Mouse (Mus musculus): ENCODE data around the gene Tmem266. TPM values are rescaled to one million over a fixed set of nuclear protein-coding genes. Genes with fewer than 3 reads are reported as not detected.

Tmem266 gene
- polyA plus RNA-seq, 1 experiment from 2014 or later: 0.29 TPM

DNA sequence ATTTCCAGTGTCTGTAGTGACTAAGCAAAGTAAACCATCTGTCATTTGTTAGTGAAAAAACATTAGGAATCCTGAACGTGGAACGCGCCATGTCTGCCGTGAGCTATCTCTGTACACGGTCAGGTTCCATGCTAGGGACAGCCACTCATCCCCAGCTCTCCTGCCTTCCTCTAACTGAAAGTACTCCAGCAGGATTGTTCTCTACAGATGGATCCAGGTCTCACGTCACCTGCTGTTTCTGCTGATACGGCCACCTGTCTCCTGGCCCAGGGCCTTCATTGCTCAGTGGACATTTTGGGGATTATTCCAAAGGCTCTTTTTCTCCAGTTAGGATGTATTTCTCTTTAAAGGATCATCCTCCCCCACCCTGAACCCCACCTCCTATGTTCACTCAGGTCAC lies 18.6 kb downstream of the Tmem266 start:
- ATAC-seq (replicated peaks; ENCODE audit: low FRiP score): no peak
- no peaks in the 10 kb centered on the region for H3K4me1 ChIP-seq
- no peak overlapping the region for H3K4me2 ChIP-seq
- no peak overlapping the region for H3K9ac ChIP-seq
- 90% methylated on average over 7 of the region's 7 CpGs for WGBS
- no peak overlapping the region for H3K4me3 ChIP-seq (replicated peaks)
- H3K27ac ChIP-seq: no peak overlapping the region
- peaks cover 21% of the 10 kb centered on the region for H3K27me3 ChIP-seq
- H3K36me3 ChIP-seq: no peaks in the 10 kb centered on the region
- H3K9me3 ChIP-seq (replicated peaks): no peaks in the 10 kb centered on the region

DNA sequence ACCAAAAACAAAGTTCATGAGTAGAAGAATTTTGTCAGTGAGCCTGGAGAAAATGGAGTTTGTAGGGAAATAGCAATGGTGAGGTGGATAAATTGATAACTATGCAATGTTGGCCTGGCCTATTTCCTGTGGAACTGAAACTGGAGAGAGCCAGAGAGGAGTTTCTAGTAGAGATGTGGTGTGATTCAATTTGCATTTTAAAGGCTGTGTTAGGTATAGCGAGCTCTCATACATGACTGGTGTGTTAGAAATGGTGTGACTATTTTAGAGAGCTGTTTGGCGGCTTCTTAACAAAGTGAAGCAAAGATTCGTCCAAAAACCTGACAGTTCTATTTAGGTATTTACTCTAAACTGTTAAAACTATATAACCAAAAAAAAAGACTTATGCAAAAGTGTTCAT lies 22.0 kb downstream of the Tmem266 start:
- H3K4me3 ChIP-seq (replicated peaks): no peak overlapping the region
- no peak overlapping the region for H3K4me2 ChIP-seq
- H3K4me1 ChIP-seq: no peaks in the 10 kb centered on the region
- H3K27me3 ChIP-seq: peaks cover 31% of the 10 kb centered on the region
- H3K9me3 ChIP-seq (replicated peaks): no peaks in the 10 kb centered on the region
- no peak overlapping the region for H3K27ac ChIP-seq
- no peak for ATAC-seq (replicated peaks; ENCODE audit: low FRiP score)
- 81% methylated on average over 3 of the region's 3 CpGs for WGBS
- no peaks in the 10 kb centered on the region for H3K36me3 ChIP-seq
- H3K9ac ChIP-seq: no peak overlapping the region

DNA sequence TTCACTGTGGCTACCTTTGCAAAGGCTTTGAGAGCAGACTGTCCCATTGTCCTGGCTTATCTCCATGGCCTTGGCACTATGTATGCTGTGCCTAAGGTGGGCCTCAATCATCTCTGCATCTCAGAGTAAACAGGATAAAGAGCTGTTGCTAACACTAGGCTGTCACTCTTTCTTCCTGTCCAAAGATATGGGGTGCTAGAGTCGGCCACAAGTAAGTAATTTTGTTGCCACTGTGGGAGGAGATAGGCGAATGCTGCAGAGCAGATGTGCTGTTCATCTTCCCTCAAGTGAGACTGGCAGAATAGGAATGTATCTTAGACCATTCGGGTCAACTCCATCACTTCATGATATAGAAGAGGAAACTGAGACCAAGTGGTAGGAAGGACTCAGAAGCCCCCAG lies 28.0 kb downstream of the Tmem266 start:
- Histone ChIP-seq H3K36me3 (no peaks in the 10 kb centered on the region), H3K9me3 (replicated peaks) (no peaks in the 10 kb centered on the region), H3K27ac (no peak overlapping the region), H3K27me3 (peaks cover 61% of the 10 kb centered on the region), H3K9ac (no peak overlapping the region), H3K4me3 (replicated peaks) (no peak overlapping the region), H3K4me1 (no peaks in the 10 kb centered on the region), H3K4me2 (no peak overlapping the region)
- no peak for ATAC-seq (replicated peaks; ENCODE audit: low FRiP score)
- WGBS: 80% methylated on average over 3 of the region's 3 CpGs

DNA sequence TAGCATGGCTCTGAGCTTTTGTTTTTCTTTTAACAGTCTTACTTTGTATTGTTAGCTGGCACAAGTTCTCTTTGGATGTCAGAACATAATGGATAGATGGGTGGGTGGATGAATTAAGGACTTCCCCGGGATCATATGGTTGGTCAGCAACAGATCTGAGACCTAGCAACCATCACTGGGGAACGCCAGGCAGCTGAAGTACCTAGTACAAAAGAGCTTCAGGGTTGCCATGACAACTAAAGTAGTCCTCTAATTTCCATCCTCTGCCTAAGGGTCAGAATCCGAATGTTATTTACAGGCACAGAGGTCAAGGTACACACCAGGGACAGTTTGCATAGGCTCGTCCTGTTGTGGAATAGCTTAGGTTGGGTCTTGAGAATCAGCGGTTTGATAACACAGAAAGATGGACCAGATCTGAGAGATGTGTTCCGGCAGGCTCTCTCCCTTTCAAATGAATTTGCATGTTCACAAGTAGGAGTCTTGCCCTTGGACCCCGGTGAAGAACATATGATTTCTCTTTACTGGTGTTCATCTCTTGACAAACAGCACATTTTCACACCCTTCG lies 28.6 kb downstream of the Tmem266 start:
- Histone ChIP-seq H3K9me3 (replicated peaks) (no peaks in the 10 kb centered on the region), H3K4me3 (replicated peaks) (no peak overlapping the region), H3K4me2 (no peak overlapping the region), H3K27ac (no peak overlapping the region), H3K36me3 (no peaks in the 10 kb centered on the region), H3K27me3 (peaks cover 66% of the 10 kb centered on the region), H3K4me1 (no peaks in the 10 kb centered on the region), H3K9ac (no peak overlapping the region)
- no peak for ATAC-seq (replicated peaks; ENCODE audit: low FRiP score)
- 60% methylated on average over 8 of the region's 8 CpGs for WGBS

DNA sequence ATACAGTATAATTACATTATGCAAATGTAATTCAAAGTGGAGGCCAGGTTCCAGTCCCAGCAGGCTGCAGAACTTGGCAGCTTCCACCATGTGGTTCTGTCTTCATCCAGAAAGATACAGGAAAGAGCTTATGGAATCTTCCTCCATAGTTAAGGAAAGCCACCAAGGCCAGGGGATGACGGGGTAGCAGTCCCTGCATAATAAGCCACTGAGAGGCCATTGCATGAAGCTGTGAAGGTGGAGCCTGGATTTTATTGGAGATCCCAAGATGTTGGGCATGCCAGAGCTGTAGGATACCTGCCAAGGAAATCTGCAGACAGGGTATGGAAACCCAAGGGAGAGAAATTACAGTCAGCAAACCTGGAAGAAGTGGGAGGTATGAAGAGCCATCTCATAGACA lies 30.5 kb downstream of the Tmem266 start:
- 81% methylated on average over 1 of the region's 1 CpGs for WGBS
- H3K27me3 ChIP-seq: peaks cover 75% of the 10 kb centered on the region
- ATAC-seq (replicated peaks; ENCODE audit: low FRiP score): no peak
- no peaks in the 10 kb centered on the region for H3K9me3 ChIP-seq (replicated peaks)
- H3K4me2 ChIP-seq: no peak overlapping the region
- H3K9ac ChIP-seq: no peak overlapping the region
- no peak overlapping the region for H3K4me3 ChIP-seq (replicated peaks)
- H3K36me3 ChIP-seq: no peaks in the 10 kb centered on the region
- H3K4me1 ChIP-seq: 0 out of 2 replicates have a peak, but pooled peaks cover 3% of the 10 kb centered on the region
- H3K27ac ChIP-seq: no peak overlapping the region

DNA sequence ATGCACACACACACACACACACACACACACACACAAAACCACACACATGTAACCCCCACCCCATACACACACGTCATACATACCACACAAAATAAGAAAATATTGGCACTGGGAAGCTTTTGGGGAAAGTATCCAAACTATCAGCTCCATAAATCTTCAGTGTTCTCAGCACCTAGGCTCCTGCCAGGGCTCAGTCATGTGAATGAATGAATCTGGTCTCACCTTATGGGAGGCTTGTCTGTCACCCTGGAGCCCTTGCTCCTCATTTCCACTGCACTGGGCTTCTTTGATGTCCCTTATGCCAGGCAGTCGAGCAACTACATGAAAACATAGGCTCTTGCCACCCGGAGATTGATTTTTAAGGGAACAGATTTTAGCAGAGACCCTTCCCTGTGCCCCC lies 33.7 kb downstream of the Tmem266 start:
- H3K36me3 ChIP-seq: no peaks in the 10 kb centered on the region
- no peak overlapping the region for H3K4me3 ChIP-seq (replicated peaks)
- ATAC-seq (replicated peaks; ENCODE audit: low FRiP score): no peak
- no peaks in the 10 kb centered on the region; the same call in 1 of the 2 replicates for H3K9me3 ChIP-seq (replicated peaks)
- H3K4me1 ChIP-seq: 0 out of 2 replicates have a peak, but pooled peaks cover 3% of the 10 kb centered on the region
- peaks cover 86% of the 10 kb centered on the region for H3K27me3 ChIP-seq
- no peak overlapping the region for H3K9ac ChIP-seq
- WGBS: 69% methylated on average over 3 of the region's 3 CpGs
- no peak overlapping the region for H3K4me2 ChIP-seq
- H3K27ac ChIP-seq: no peak overlapping the region

DNA sequence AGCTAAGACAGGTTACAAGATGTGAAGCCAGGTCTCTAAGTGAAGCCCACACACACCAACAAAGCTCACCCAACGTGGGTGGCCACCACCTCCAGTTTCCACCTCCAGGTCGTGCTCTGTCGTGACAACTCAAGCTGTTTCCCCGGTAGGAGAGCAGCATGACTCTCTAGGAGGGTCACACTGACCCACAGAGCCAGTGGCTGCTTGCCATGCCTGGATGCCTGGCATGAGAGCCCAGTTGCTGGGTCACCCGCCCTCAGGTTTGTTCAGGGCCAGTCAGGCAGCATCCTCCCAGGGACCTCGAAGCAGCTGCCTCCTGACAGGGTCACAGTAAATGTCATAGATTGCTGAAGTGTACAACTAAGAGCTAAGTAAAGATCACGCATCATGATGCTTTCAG lies 34.1 kb downstream of the Tmem266 start:
- H3K9ac ChIP-seq: no peak overlapping the region
- no peaks in the 10 kb centered on the region for H3K36me3 ChIP-seq
- peaks cover 86% of the 10 kb centered on the region for H3K27me3 ChIP-seq
- no peak overlapping the region for H3K4me2 ChIP-seq
- no peaks in the 10 kb centered on the region; the same call in 1 of the 2 replicates for H3K9me3 ChIP-seq (replicated peaks)
- no peak for ATAC-seq (replicated peaks; ENCODE audit: low FRiP score)
- 37% methylated on average over 7 of the region's 7 CpGs for WGBS
- H3K4me3 ChIP-seq (replicated peaks): no peak overlapping the region
- no peak overlapping the region for H3K27ac ChIP-seq
- H3K4me1 ChIP-seq: 0 out of 2 replicates have a peak, but pooled peaks cover 3% of the 10 kb centered on the region

- H3K27me3 ChIP-seq: peaks cover 85% of the 10 kb centered on the region
- H3K9ac ChIP-seq: no peak overlapping the region
- WGBS: 47% methylated on average over 5 of the region's 5 CpGs
- ATAC-seq (replicated peaks; ENCODE audit: low FRiP score): peak; percentile 43; the same call in 1 of the 2 replicates
- no peak overlapping the region for H3K27ac ChIP-seq
- H3K4me2 ChIP-seq: no peak overlapping the region
- no peak overlapping the region for H3K4me3 ChIP-seq (replicated peaks)
- no peaks in the 10 kb centered on the region; the same call in 1 of the 2 replicates for H3K9me3 ChIP-seq (replicated peaks)
- no peaks in the 10 kb centered on the region for H3K36me3 ChIP-seq
- H3K4me1 ChIP-seq: 0 out of 2 replicates have a peak, but pooled peaks cover 3% of the 10 kb centered on the region
These were observed 35.3 kb downstream of the Tmem266 start for GRCm38 (mm10) chr9:55361969-55362368.

- H3K9ac ChIP-seq: no peak overlapping the region
- H3K4me2 ChIP-seq: no peak overlapping the region
- no peaks in the 10 kb centered on the region; the same call in 1 of the 2 replicates for H3K9me3 ChIP-seq (replicated peaks)
- H3K36me3 ChIP-seq: no peaks in the 10 kb centered on the region
- 0 out of 2 replicates have a peak, but pooled peaks cover 5% of the 10 kb centered on the region for H3K4me1 ChIP-seq
- H3K27ac ChIP-seq: no peak overlapping the region
- H3K27me3 ChIP-seq: peaks cover 70% of the 10 kb centered on the region
- no peak for ATAC-seq (replicated peaks; ENCODE audit: low FRiP score)
- H3K4me3 ChIP-seq (replicated peaks): no peak overlapping the region
These were observed 37.0 kb downstream of the Tmem266 start for GRCm38 (mm10) chr9:55363707-55364106.

GRCm38 (mm10) chr9:55368011-55368410 lies 41.3 kb downstream of the Tmem266 start:
- Histone ChIP-seq H3K9me3 (replicated peaks) (no peaks in the 10 kb centered on the region; the same call in 1 of the 2 replicates), H3K36me3 (no peaks in the 10 kb centered on the region), H3K27ac (no peak overlapping the region), H3K27me3 (peaks cover 41% of the 10 kb centered on the region), H3K4me2 (no peak overlapping the region), H3K9ac (no peak overlapping the region), H3K4me1 (0 out of 2 replicates have a peak, but pooled peaks cover 3% of the 10 kb centered on the region), H3K4me3 (replicated peaks) (no peak overlapping the region)
- 19% methylated on average over 3 of the region's 3 CpGs for WGBS
- ATAC-seq (replicated peaks; ENCODE audit: low FRiP score): peak; percentile 64

DNA sequence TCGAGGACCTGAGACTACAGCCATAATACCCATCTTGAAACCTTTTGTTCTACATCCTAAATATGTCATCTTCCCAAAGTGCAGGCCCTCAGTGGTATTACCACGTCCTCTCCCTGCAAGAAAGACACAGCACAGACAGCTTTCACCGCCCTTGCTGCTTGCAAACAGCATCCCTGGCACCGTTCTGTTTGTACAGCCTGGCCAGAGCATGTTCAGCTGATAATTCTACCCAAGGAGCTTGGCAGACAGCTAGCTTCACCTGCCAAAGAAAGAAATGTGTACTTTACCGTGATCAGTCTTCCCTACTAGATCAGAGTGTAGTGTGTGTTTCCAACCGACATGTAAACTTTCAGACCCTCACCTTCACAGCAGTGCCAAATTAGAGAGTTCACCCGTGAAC lies 45.2 kb downstream of the Tmem266 start:
- H3K27me3 ChIP-seq: peaks cover 13% of the 10 kb centered on the region; the same call in 1 of the 2 replicates
- H3K9me3 ChIP-seq (replicated peaks): no peaks in the 10 kb centered on the region
- H3K9ac ChIP-seq: no peak overlapping the region
- H3K4me1 ChIP-seq: 0 out of 2 replicates have a peak, but pooled peaks cover 3% of the 10 kb centered on the region
- WGBS: 77% methylated on average over 7 of the region's 7 CpGs
- no peak overlapping the region for H3K4me2 ChIP-seq
- H3K27ac ChIP-seq: no peak overlapping the region
- no peak for ATAC-seq (replicated peaks; ENCODE audit: low FRiP score)
- no peak overlapping the region for H3K4me3 ChIP-seq (replicated peaks)
- H3K36me3 ChIP-seq: no peaks in the 10 kb centered on the region

DNA sequence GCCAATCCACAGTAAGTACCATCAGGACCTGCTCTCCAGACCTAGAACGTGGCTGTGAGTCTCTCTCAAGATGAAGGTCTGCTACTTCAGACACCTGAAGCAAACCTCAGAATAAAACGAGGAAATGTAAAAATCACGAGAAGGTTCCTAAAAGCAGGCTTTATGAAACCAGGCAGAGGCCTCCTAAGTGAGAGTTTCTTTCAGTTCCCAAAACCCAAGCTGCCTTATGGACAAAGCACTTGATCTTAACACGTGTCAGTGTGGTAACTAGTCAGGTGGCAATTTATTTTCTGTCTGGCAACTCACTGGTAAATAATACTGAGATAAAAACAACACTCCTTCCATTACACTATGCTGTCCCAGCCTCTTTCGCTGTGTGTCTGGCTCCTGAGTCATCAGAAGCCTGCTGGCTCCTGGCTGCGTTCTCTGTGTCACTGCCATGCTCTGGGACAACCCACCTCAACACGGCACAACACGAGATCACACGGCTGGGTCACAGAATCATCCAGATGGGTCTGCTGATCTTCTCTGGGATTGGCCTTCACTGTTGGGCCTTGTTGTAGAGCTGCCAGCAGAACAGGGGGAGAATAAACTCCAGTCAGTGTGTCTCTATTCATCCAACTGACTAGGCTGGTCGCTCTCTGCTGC lies 51.0 kb downstream of the Tmem266 start:
- no peaks in the 10 kb centered on the region for H3K36me3 ChIP-seq
- no peak overlapping the region for H3K4me2 ChIP-seq
- H3K27ac ChIP-seq: no peak overlapping the region
- no peaks in the 10 kb centered on the region for H3K4me1 ChIP-seq
- no peaks in the 10 kb centered on the region for H3K9me3 ChIP-seq (replicated peaks)
- no peak overlapping the region for H3K9ac ChIP-seq
- peaks cover 27% of the 10 kb centered on the region for H3K27me3 ChIP-seq
- ATAC-seq (replicated peaks; ENCODE audit: low FRiP score): no peak
- H3K4me3 ChIP-seq (replicated peaks): no peak overlapping the region
- 85% methylated on average over 10 of the region's 10 CpGs for WGBS
